Mouse (Mus musculus) spleen, adult 2 months (tissue): ENCODE results near the gene Psmd11.

Experiments used
- CTCF ChIP-seq: fragments of 200-500 bp; IDR thresholded peaks from 2 replicates; pipeline ENCODE4 v1.5.1; 2011; ENCODE audit warnings: mild to moderate bottlenecking, inconsistent platforms; ENCODE audit not compliant: insufficient read depth, insufficient read length, insufficient replicate concordance; ENCODE audit errors: extremely low read depth
- POLR2A ChIP-seq: fragments of 200-500 bp; IDR thresholded peaks from 2 replicates; pipeline ENCODE4 v1.6.1; 2011; ENCODE audit warnings: low read depth, low read length, inconsistent platforms

DNA sequence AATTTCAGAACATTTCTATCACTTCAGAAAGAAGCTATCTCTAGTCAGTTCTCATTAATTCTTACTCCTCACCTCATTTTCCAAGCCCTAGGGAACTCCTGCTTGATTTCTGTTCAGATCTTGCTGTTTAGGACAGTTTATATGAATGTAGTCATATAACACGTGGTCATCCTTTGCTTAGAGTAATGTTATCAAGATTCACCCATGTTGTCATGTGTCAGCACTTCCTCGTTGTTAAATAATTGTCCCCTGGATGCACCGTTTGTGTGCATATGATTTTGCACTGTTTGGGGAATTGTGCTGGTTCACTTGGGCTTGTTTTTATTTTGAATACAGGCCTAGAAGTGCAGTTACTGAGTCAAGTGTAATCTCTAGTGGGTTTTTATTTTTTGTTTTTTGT lies 23.8 kb downstream of the Psmd11 start:
- no peak for TF ChIP-seq POLR2A
- no peak for TF ChIP-seq CTCF
